Mouse (Mus musculus): ENCODE data around the gene Smoc1.

Gene Smoc1

DNA sequence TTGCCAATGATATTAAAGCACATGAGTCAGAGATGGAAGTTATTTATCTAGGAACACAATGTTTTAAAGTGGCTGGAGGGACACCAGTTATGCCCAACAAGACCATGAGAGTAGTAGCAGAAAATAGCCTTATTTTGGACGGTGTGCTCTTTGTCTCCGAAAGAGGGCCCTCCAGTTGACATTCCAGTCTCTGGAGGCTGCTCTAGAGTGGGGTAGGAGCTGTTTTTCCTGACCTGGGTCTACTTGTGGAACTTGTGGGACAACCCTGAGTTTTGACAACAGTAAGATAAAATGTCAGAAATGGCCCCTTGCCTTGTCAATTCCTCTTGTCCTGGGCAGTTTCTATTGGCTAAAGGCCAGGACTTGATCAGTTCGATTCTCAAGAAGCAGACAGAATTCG lies 104.5 kb downstream of the Smoc1 start:
- DNase-seq (ENCODE audit: low spot score): no peak

GRCm38 (mm10) chr12:81133055-81133665 lies 106.6 kb downstream of the Smoc1 start:
- DNase-seq (ENCODE audit: low spot score): no peak

DNA sequence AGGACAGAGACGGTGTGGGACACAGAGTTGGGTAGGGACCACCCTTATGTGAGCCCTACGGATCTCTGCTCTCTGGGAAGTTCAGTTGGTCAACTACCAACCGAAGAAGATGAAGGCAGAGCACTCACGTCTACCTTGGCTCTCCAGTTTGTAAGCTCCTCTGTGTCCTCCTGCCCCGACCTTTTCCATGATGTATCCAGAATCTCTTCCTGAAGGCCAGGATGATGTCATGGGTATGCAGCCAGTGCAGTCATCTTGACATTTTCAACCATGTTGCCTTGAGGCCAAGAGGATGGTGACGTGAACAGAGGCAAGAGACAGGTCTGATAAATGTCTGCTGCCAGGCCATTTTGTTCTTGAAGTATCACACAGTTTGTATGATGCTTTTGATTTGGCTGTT lies 111.6 kb downstream of the Smoc1 start:
- no peak for DNase-seq (ENCODE audit: low spot score)

DNA sequence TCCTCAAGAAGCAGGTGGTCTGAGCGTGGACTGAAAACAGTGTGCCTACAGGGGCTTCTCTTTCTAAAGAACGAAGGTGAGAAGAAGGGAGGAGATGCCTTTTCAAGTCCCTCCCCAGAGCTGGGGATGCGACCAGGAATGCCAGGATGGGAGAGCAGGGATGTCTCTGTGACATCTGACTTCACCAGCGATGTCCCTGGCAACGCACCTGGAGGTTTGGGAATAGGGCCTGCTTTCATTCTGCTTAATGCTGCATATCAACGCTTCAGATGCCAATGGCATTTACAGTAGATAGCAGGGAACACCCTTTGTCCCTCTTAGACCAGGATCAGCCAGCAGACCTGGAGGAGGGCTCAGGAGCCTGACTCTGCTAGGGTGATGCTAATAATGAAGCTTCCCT lies 112.9 kb downstream of the Smoc1 start:
- DNase-seq (ENCODE audit: low spot score): no peak

- DNase-seq (ENCODE audit: low spot score): no peak
Measured at GRCm38 (mm10) chr12:81140594-81141328, 114.2 kb downstream of the Smoc1 start.

DNA sequence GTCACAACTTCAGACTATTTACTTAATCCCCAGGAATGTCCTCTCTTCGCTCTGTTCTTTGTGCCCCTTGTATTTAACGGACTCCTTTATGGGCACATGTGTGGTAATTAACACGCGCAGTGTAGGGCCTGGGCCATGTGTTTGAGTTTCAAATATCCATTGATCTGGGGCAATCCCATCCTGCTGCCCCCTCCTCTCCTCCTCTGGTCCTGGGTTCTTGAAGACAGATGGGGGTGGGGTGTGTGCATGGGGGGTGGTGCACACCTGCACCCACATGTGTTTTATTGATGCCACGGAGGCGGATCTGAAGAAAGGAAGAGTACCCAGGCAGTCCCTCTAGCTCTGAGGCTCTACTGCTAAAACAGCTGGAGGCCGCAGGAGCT lies 114.7 kb downstream of the Smoc1 start:
- no peak for DNase-seq (ENCODE audit: low spot score)

DNA sequence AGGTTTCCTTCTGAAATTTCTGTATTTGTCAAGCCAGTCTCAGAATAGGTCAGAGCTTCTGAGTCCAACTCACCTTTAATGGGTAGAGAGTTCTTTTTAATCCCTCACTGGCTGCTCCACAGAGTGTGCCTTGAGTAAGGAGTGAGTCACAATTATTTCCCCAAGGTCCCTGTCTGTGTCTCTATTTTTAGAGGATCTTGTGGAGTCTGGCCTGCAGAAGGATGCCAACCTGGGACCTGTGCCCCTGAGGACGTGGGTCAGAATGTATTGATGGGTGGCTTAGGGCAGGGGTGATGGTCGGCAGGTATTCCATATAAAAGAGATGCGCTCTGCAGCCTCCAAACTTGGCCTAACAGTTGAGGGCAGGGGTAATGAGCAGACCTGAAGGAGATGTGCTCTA lies 115.6 kb downstream of the Smoc1 start:
- DNase-seq (ENCODE audit: low spot score): no peak

GRCm38 (mm10) chr12:81144201-81144600 lies 117.6 kb downstream of the Smoc1 start:
- DNase-seq (ENCODE audit: low spot score): no peak

DNA sequence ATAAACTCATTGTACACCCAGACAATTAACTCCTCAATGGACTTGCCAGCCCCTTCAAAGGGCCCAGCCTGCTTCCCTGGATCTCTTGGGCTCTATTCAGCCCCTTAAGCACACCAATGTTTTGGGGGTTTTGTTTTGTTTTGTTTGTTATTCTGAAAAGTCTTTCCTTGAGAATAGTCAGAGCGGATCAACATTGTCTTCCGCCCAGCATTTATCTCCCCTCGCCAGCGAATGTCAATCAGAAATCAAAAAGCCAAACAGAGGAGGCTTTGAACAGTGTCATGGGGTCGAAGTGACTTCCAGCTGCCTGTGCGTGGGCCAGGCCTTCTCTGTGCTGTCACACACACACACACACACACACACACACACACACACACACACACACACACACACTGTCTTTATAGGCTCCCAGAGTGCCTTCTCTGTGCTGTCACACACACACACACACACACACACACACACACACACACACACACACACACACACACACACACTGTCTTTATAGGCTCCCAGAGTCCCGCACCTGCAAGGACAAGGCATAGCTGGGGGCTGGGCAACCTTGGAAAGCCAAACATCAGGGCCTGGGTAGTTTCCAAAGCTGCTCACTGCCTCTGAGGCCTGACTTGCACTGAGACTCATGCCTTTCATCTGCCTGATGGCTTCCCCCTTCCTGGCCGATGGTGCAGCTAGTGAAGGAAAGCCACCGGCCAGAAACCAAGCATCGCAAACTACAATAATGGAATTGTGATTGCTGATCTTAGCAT lies 120.0 kb downstream of the Smoc1 start:
- DNase-seq (ENCODE audit: low spot score): no peak

DNA sequence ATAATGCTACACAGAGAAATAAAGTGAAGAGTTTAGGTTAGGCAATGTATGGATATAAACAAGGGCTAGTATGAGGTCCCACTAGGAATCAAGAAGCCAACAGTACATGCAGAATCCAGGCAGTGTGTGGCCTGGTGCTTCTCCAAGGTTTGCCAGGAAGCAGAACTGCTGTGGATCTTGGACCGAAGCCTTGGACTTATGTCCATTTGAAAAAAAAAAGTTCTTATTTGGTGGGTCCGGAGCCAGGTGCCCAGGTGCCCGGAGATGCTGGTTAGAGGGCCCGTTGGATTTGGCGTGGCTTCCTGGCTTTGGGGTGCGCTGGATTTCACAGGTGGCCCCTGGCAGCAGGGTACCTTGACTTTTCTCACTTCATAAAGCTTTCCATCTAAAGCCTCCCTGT lies 121.3 kb downstream of the Smoc1 start:
- no peak for DNase-seq (ENCODE audit: low spot score)

DNA sequence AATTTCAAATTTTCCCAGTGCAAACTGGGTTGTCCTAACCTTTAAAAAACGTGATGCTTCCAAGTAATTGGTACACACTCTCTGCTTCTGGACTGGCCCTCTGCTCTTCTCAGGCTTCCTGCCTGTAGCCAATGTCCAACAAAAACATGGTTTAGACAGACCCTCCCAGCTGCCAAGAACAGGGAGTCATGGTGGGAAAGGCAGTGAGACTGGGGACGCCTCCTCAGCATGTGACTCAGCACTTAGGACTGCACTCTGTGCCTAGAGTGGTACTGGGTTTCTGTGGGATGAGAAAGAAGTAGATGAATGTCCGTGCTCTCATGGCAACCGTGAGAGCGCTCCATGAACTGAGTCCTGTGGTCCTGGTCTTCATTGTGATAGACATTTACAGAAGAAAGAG lies 124.3 kb downstream of the Smoc1 start:
- DNase-seq (ENCODE audit: low spot score): no peak

- DNase-seq (ENCODE audit: low spot score): no peak
Measured at GRCm38 (mm10) chr12:81152082-81152481, 125.5 kb downstream of the Smoc1 start.

DNA sequence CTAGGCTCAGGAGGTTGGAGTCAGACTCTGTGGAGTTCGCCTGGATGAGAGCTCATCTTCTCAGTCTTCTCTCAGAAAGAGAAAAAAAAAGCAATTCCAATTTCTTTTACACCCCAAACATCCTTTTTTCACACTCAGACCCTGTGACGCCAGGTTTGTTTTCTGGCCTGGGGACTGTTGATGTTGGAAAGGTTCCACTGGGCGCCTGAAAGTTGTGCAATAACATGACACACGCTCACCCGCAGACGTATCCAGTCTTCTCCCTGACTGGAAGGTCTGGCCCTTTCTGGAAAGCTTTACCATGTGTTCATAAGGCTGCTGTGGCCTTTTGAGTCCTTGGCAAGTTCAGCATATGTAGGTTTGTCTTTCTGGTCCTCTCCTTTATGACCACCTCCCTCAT lies 129.1 kb downstream of the Smoc1 start:
- DNase-seq (ENCODE audit: low spot score): peak; percentile 35

DNA sequence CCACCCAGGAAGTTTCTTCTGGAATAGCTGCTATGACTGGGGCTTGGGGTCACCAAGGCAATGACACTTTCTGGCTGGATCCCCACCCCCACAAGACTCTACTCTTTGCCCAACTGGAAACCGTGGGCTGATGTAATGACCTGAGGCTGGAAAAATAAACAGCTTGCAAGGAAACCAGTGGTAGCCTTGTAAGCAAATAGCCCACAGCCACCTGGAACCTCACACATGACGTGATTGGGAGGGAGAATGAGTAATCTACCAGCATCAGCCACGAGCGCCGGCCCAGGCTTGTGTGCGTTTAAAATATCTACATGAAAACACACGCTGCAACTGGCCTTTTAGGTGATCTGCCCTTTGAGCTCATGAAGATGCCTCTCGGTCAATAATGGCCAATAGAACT lies 130.2 kb downstream of the Smoc1 start:
- no peak for DNase-seq (ENCODE audit: low spot score)

DNA sequence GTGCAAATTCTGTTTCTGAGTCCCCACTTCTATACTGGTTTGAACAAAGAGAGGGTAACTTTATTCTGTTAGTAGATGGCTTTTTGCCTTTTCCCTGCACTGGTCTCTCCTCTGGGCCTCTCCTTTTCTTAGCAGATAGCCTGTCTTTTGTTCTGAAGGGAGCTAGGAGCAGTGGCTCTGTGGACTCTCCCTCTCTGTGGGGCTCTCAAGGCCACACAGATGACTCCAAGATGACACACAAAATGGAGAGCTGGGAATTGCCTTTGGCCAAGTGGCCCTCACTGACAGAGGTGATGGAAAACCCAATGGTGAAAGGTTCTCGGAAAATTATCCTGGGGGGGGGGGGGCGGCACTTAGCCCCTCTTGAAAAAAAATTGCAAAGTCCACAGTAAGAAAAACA lies 133.3 kb downstream of the Smoc1 start:
- no peak for DNase-seq (ENCODE audit: low spot score)

DNA sequence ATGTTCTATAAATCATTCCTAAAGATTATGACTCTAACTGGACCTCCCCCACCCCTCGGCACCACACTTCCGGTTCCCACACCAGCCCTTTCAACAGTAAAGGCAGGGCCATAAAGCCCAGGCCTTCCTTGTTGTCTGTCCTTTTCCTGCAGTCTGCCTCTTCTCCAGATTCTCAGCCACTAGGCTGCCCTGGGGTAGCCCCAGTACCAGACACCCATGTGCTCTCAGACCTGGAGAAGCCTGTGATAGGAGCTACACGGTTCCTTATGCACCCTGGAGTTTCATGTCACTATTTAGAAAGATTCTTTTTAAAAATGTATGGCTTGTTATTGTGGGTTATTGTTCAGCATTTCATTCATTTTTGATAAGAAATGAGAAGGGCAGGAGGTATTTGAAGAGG lies 133.8 kb downstream of the Smoc1 start:
- no peak for DNase-seq (ENCODE audit: low spot score)

DNA sequence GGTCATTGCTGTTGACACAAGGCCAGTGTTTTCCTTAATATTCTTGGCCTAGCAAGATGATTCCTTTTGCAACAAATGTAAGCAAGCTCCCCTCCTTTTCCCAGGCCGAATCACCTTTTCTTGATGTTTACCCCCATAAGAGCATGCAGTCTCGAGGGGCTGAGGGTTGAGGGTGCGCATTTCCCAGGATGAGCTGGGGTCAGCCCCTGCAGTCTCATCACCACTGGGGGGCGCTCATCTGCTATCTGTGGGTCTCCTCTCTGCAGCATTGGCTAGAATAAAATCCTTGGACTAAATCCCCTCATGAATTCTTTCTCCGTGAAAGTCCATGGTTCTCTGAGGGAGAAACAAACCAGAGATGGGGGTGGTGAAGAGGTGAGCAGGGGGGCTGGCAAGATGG lies 134.2 kb downstream of the Smoc1 start:
- no peak for DNase-seq (ENCODE audit: low spot score)

DNA sequence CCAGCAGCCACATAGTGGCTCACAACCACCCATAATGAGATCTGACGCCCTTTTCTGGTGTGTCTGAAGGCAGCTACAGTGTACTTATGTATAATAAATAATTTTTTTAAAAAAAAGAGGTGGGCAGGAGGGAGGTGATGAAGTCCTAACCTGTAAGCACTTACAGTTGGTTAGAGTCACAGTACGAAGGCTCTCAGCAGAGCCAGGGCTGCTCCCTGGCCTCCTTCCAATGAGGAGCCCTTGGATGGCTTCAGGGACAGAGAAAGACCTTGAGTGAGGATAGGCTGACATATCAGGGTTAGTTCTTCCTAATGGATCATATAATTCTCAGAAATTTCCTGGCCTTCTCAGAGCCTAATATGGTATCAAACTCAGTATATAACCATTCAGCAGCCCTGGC lies 134.7 kb downstream of the Smoc1 start:
- no peak for DNase-seq (ENCODE audit: low spot score)

GRCm38 (mm10) chr12:81163131-81163530 lies 136.5 kb downstream of the Smoc1 start:
- DNase-seq (ENCODE audit: low spot score): peak; percentile 14

DNA sequence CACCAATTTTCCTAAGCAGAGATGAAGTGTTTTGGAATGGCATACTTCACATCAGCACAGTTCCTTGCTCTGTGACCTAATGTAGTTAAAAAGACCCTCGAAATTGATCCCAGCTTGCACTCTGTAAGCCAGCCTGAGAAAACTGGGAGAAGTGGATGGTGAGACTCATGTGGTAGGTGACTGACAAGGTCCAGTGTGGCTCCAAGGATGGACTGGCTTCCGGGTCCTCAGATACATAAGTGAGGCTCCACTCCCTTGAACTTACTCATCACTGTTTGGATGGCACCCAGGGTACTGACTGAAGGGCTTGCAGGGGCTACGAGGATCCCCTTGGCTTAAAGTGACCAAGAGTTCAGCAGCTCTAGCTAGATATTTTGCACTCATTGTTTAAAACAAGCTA lies 137.0 kb downstream of the Smoc1 start:
- DNase-seq (ENCODE audit: low spot score): no peak

- DNase-seq (ENCODE audit: low spot score): no peak
Measured at GRCm38 (mm10) chr12:81166092-81166491, 139.5 kb downstream of the Smoc1 start.

DNA sequence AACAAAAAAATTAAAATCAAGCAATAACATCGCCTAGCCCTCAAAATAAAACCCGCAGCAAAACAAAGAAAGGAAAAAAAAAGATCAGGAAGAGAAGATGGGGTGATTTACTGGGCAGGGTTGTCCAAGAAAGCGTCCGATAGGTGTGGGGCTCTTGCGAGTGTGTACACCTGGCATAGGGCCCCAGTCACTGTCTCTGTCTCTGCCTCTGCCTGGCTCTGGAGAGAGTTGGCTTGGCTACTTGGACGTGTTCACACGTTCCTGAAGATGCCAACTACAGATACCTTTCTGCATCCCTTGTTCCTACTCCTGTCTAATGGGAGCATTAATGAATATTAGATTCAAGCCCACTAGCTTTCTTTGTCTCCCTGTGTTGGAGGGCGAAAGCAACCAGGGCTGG lies 140.0 kb downstream of the Smoc1 start:
- no peak for DNase-seq (ENCODE audit: low spot score)

DNA sequence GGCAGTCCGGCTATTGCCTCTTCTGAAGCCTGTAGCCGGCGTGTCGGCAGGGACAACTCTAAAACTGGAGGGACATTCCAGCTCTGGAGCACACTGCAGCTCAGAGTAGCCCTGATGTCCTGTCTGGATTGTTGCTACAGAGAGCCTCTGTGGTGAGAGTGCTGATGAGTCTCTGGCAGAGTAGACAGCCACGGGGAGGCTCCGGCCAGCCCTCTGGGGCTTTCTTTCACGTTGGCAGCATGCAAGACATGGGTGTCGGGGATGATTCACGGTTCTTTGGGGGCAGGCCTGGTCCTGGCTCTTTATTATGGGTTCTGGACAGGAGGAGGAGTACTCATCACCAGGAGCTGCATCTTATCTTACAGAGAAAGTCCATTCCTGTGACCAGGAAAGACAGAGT lies 140.5 kb downstream of the Smoc1 start:
- no peak for DNase-seq (ENCODE audit: low spot score)

Data from urinary bladder, postnatal 14 days (tissue).